Mouse (Mus musculus) embryonic facial prominence, embryonic 11.5 days (tissue): ENCODE measurements around the gene Lsamp. TPM values are rescaled to one million over a fixed set of nuclear protein-coding genes. Genes with fewer than 3 reads are reported as not detected.

Source experiments
- ATAC-seq: fragments of 200-750 bp; cut with Nextera tagmentation; replicated peaks from 2 replicates; pipeline ENCODE4 v1.8.0; 2017; ENCODE audit warnings: low read depth; ENCODE audit not compliant: insufficient number of reproducible peaks, low FRiP score, low TSS enrichment
- DNase-seq: peaks from one replicate; pipeline ENCODE4 v3.0.0-alpha.2; 2015; ENCODE audit warnings: low spot score
- H3K27ac ChIP-seq: fragments of 300-500 bp; sonication (generic); replicated peaks from 2 replicates; pipeline ENCODE4 v1.5.1; 2014; ENCODE audit warnings: mild to moderate bottlenecking, low read depth, low read length, control low read depth
- H3K27me3 ChIP-seq: fragments of 300-500 bp; sonication (generic); 2 replicates; pipeline ENCODE4 v1.6.1; 2014; ENCODE audit warnings: mild to moderate bottlenecking, low read length, moderate library complexity, mixed read lengths; ENCODE audit not compliant: control insufficient read depth, insufficient read depth
- H3K36me3 ChIP-seq: fragments of 300-500 bp; sonication (generic); replicated peaks from 2 replicates; pipeline ENCODE4 v1.6.1; 2014; ENCODE audit warnings: low read depth, mild to moderate bottlenecking, low read length, moderate library complexity, mixed read lengths; ENCODE audit not compliant: control insufficient read depth, insufficient read depth
- H3K4me1 ChIP-seq: fragments of 300-500 bp; sonication (generic); 2 replicates; pipeline ENCODE4 v1.6.1; 2014; ENCODE audit warnings: low read length, mixed read lengths; ENCODE audit not compliant: control insufficient read depth, insufficient read depth
- H3K4me2 ChIP-seq: fragments of 300-500 bp; sonication (generic); 2 replicates; pipeline ENCODE4 v1.6.1; 2014; ENCODE audit warnings: low read depth, mild to moderate bottlenecking, control low read depth, low read length, moderate library complexity
- H3K4me3 ChIP-seq: fragments of 300-500 bp; sonication (generic); 2 replicates; pipeline ENCODE4 v1.5.1; 2014; ENCODE audit warnings: low read depth, low read length, control low read depth
- H3K9ac ChIP-seq: fragments of 300-500 bp; sonication (generic); replicated peaks from 2 replicates; pipeline ENCODE4 v1.6.1; 2014; ENCODE audit warnings: mild to moderate bottlenecking, control low read depth, low read length
- H3K9me3 ChIP-seq: fragments of 300-500 bp; sonication (generic); replicated peaks from 2 replicates; pipeline ENCODE4 v1.6.1; 2016; ENCODE audit warnings: mild to moderate bottlenecking, low read length, inconsistent platforms, mixed read lengths; ENCODE audit not compliant: control insufficient read depth
- WGBS: fragments of 180-500 bp; shearing (Covaris S2); extraction: QIAGEN DNeasy Blood & Tissue Kit; methylation state at CpG from one replicate; pipeline ENCODE4 v1.1.7; 2014; 5-methylcytosine and 5-hydroxymethylcytosine counted together
- polyA plus RNA-seq: library from polyadenylated mRNA; unstranded; fragments of >200 nt; fragmentation: Nextera tagmentation; extraction: Ambion mirVana; gene quantifications from 2 replicates; pipeline ENCODE4 v1.2.1, GENCODE M21; 2014

Lsamp gene
- polyA plus RNA-seq, 1 experiment from 2014 or later = 5.7 TPM

- Histone ChIP-seq H3K36me3 (no peaks in the 10 kb centered on the region), H3K4me1 (no peaks in the 10 kb centered on the region), H3K27me3 (no peaks in the 10 kb centered on the region), H3K9me3 (no peaks in the 10 kb centered on the region), H3K9ac (no peak overlapping the region), H3K27ac (no peak overlapping the region), H3K4me2 (no peak overlapping the region), H3K4me3 (no peak overlapping the region)
- WGBS = 80% methylated on average over 7 of the region's 7 CpGs
- DNase-seq (no peak), ATAC-seq (no peak)
Measured at GRCm38 (mm10) chr16:40509146-40510030, 525.2 kb downstream of the Lsamp start.

- Histone ChIP-seq H3K9me3 (no peaks in the 10 kb centered on the region), H3K4me2 (no peak overlapping the region), H3K27ac (no peak overlapping the region), H3K9ac (no peak overlapping the region), H3K36me3 (no peaks in the 10 kb centered on the region), H3K4me3 (no peak overlapping the region), H3K4me1 (no peaks in the 10 kb centered on the region), H3K27me3 (no peaks in the 10 kb centered on the region)
- DNase-seq (no peak), ATAC-seq (no peak)
- WGBS = 34% methylated on average over 1 of the region's 1 CpGs
Measured at GRCm38 (mm10) chr16:40536754-40537153, 552.6 kb downstream of the Lsamp start.

GRCm38 (mm10) chr16:40549663-40550062, 565.5 kb downstream of the Lsamp start:
- no peaks in the 10 kb centered on the region for H3K36me3 ChIP-seq
- H3K4me2 ChIP-seq = no peak overlapping the region
- DNase-seq = no peak
- no peak for ATAC-seq
- no peak overlapping the region for H3K9ac ChIP-seq
- no peak overlapping the region for H3K4me3 ChIP-seq
- WGBS = 85% methylated on average over 4 of the region's 4 CpGs
- H3K27me3 ChIP-seq = no peaks in the 10 kb centered on the region
- H3K4me1 ChIP-seq = no peaks in the 10 kb centered on the region
- no peak overlapping the region for H3K27ac ChIP-seq
- H3K9me3 ChIP-seq = no peaks in the 10 kb centered on the region

GRCm38 (mm10) chr16:40555608-40556007, 571.4 kb downstream of the Lsamp start:
- no peak overlapping the region for H3K9ac ChIP-seq
- no peak overlapping the region for H3K4me2 ChIP-seq
- H3K27me3 ChIP-seq = no peaks in the 10 kb centered on the region
- WGBS = 62% methylated on average over 1 of the region's 1 CpGs
- no peak overlapping the region for H3K4me3 ChIP-seq
- DNase-seq (no peak), ATAC-seq (no peak)
- H3K9me3 ChIP-seq = no peaks in the 10 kb centered on the region
- no peaks in the 10 kb centered on the region for H3K4me1 ChIP-seq
- no peaks in the 10 kb centered on the region for H3K36me3 ChIP-seq
- no peak overlapping the region for H3K27ac ChIP-seq

- Histone ChIP-seq H3K36me3 (no peaks in the 10 kb centered on the region), H3K4me2 (no peak overlapping the region), H3K9me3 (no peaks in the 10 kb centered on the region), H3K4me3 (no peak overlapping the region), H3K9ac (no peak overlapping the region), H3K4me1 (no peaks in the 10 kb centered on the region), H3K27me3 (no peaks in the 10 kb centered on the region), H3K27ac (no peak overlapping the region)
- DNase-seq (no peak), ATAC-seq (no peak)
- 86% methylated on average over 5 of the region's 5 CpGs for WGBS
Measured at GRCm38 (mm10) chr16:40557680-40558249, 573.6 kb downstream of the Lsamp start.

GRCm38 (mm10) chr16:40567431-40567941, 583.3 kb downstream of the Lsamp start:
- no peaks in the 10 kb centered on the region for H3K27me3 ChIP-seq
- no peak for DNase-seq
- no peak overlapping the region for H3K27ac ChIP-seq
- H3K4me3 ChIP-seq = no peak overlapping the region
- no peak overlapping the region for H3K9ac ChIP-seq
- no peaks in the 10 kb centered on the region for H3K36me3 ChIP-seq
- 70% methylated on average over 9 of the region's 9 CpGs for WGBS
- 0 out of 2 replicates have a peak, but pooled peaks have one; percentile 23 for ATAC-seq
- no peak overlapping the region for H3K4me2 ChIP-seq
- H3K4me1 ChIP-seq = no peaks in the 10 kb centered on the region
- H3K9me3 ChIP-seq = no peaks in the 10 kb centered on the region

GRCm38 (mm10) chr16:40572085-40572745, 588.1 kb downstream of the Lsamp start:
- ATAC-seq = no peak
- Histone ChIP-seq H3K27me3 (no peaks in the 10 kb centered on the region), H3K36me3 (no peaks in the 10 kb centered on the region), H3K9me3 (no peaks in the 10 kb centered on the region), H3K4me2 (no peak overlapping the region), H3K4me1 (no peaks in the 10 kb centered on the region), H3K27ac (no peak overlapping the region), H3K4me3 (no peak overlapping the region), H3K9ac (no peak overlapping the region)
- no peak for DNase-seq
- 87% methylated on average over 12 of the region's 12 CpGs for WGBS

GRCm38 (mm10) chr16:40582076-40582475, 597.9 kb downstream of the Lsamp start:
- Histone ChIP-seq H3K4me3 (no peak overlapping the region), H3K9me3 (no peaks in the 10 kb centered on the region), H3K36me3 (no peaks in the 10 kb centered on the region), H3K4me1 (no peaks in the 10 kb centered on the region), H3K27me3 (no peaks in the 10 kb centered on the region), H3K27ac (no peak overlapping the region), H3K4me2 (no peak overlapping the region), H3K9ac (no peak overlapping the region)
- DNase-seq (peak; percentile 43), ATAC-seq (no peak)
- 62% methylated on average over 3 of the region's 3 CpGs for WGBS
